Mouse (Mus musculus) v-Abl transformed pro-B cells (cell line): ENCODE results near the gene Rhog.

Experiments used
- in situ Hi-C, 2 experiments: fragments of 400-800 bp; cut with MboI; formaldehyde crosslinking; loops; one replicate each; pipeline ENCODE4 v1.15.1; 2025; ENCODE audit not compliant: unreplicated experiment in 2 of 2

Rhog gene

GRCm38 (mm10) chr7:102223883-102224738 is 31.7 kb downstream of the Rhog start:
- in situ Hi-C loops, result loop anchor here in 1 of 2 experiments (25.0 kb wide), 1 partner anchor 562 kb away; the partner anchor contains the start of gene Clpb

DNA sequence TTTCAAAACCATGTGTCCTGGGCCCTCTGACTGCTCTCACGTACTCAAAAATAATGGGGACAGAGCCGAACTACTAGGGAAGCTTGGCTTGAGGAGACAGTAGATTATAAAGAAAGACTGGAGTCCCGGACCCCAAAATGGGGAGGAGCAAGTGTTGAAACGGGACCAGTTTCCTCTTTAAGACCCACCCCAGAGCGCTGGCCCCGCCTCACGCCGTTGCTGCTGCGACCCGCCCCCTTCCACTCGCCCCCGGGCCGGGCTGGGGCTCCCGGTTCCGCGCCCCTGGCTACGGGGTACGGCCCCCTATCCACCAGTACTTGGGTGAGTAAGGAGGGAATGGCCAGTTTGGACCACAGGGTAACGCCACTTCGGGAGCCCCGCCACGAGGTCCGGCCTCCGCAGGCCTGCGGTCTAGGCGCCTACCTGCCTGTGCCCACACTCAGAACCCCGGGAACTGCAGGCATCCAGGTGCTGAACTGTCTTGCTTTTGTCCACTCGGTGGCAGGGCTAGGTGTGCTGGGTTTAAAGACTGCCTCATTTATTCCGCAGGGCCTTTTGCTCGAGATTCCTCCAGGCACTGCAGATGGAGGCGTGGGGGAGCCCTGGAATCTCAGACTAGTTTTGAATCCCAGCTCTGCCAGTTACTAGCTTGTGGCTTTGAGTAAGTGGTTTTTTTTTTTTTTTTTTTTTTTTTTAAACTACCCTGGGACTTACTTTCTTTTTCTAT is 32.9 kb downstream of the Rhog start:
- in situ Hi-C loops, result loop anchor here in 1 of 2 experiments (25.0 kb wide), 1 partner anchor 561 kb away; the partner anchor contains the start of gene Clpb

DNA sequence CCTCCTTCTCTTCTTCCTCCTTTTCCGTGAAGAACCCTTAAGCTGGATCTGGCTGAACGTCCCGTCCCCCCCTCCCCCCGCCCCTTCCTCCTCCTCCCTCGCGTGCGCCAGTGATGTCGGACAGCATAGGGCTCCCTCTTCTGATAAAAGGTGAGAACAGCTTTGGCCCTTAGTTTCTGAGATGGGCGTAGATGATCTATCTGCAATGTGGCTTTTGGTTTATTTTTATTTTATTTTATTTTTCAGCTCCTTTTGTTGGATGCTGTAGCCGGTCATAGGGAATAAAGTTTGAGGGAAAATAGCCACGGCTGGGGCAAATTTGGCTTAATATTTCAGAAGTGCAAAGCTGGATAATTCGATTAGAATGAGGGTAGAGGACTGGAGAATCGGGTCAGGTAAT is 33.5 kb downstream of the Rhog start:
- in situ Hi-C loops, result loop anchor here in 1 of 2 experiments (25.0 kb wide), 1 partner anchor 560 kb away; the partner anchor contains the start of gene Clpb

DNA sequence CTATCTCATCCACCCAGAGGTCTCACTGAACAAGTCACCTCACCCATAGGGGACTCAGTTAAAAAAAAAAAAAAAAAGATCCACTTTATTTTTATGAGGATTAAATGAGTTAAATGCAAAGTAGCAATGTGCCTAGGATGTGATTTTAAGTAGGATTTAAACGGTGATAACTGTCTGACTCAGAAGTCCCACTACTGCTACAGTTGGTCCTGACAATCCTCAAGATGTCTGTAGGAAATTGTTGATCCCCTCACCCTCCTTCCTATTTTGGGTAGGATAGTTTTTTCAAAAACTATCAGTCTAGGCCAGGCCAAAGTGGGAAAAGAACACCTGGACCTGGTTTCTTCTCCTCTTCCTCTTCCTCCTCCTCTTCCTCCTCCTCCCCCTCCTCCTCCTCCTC is 34.0 kb downstream of the Rhog start:
- in situ Hi-C loops, result loop anchor here in 1 of 2 experiments (25.0 kb wide), 1 partner anchor 560 kb away; the partner anchor contains the start of gene Clpb

DNA sequence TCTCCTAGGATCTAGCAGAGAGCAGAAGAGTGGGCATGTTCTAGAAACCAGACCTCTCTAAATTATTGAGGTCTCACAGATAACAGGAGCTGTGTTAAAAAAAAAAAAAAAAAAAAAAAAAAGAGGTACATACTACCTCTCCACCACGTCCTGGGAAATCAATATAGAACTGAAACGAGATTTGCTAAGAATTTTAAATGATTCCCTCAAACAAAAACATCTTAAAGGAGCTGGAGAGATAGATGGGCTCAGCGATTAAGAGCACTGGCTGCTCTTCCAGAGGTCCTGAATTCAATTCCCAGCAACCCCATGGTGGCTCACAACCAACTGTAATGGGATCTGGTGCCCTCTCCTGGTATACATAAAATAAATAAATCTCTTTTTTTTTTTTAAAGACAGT is 44.8 kb downstream of the Rhog start:
- in situ Hi-C loops, result loop anchor here (5.0 to 25.0 kb wide), 2 partner anchors 41 to 549 kb away; partner anchors contain the start of gene Clpb (in 1 of the 2)

- in situ Hi-C loops, result loop anchor here (5.0 to 25.0 kb wide), 2 partner anchors 42 to 548 kb away; partner anchors contain the start of gene Clpb (in 1 of the 2)
Measured at GRCm38 (mm10) chr7:102209756-102210721, 45.8 kb downstream of the Rhog start, which contains the start of the genes Nup98 and Pgap2. Gene Nup98, minus strand, starts transcription at chr7:102210176. Gene Pgap2, plus strand, starts transcription at chr7:102210208.

GRCm38 (mm10) chr7:102208806-102209363 is 47.0 kb downstream of the Rhog start:
- in situ Hi-C loops, result loop anchor here in 1 of 2 experiments (25.0 kb wide), 1 partner anchor 547 kb away; the partner anchor contains the start of gene Clpb

- in situ Hi-C loops, result loop anchor here in 1 of 2 experiments (25.0 kb wide), 1 partner anchor 543 kb away; the partner anchor contains the start of gene Clpb
Measured at GRCm38 (mm10) chr7:102205646-102206045, 50.2 kb downstream of the Rhog start.

- in situ Hi-C loops, result loop anchor here in 1 of 2 experiments (25.0 kb wide), 1 partner anchor 542 kb away; the partner anchor contains the start of gene Clpb
Measured at GRCm38 (mm10) chr7:102204296-102204857, 51.5 kb downstream of the Rhog start.

GRCm38 (mm10) chr7:102200996-102201785 is 54.7 kb downstream of the Rhog start:
- in situ Hi-C loops, result loop anchor here in 1 of 2 experiments (25.0 kb wide), 1 partner anchor 539 kb away; the partner anchor contains the start of gene Clpb

- in situ Hi-C loops, result loop anchor here in 1 of 2 experiments (25.0 kb wide), 1 partner anchor 538 kb away; the partner anchor contains the start of gene Clpb
Measured at GRCm38 (mm10) chr7:102200576-102200975, 55.3 kb downstream of the Rhog start.

GRCm38 (mm10) chr7:102192356-102192755 is 63.5 kb downstream of the Rhog start:
- in situ Hi-C loops, result loop anchor here in 1 of 2 experiments (5.0 kb wide), 1 partner anchor 230 kb away; no protein-coding TSS in a partner anchor
